Mouse (Mus musculus) heart, embryonic 10.5 days (tissue): Measurements from ENCODE around the gene Eid1. TPM values are rescaled to one million over a fixed set of nuclear protein-coding genes. Genes with fewer than 3 reads are reported as not detected.

Source experiments
- DNase-seq: peaks from one replicate; pipeline ENCODE4 v3.0.0-alpha.2; 2017; ENCODE audit warnings: low spot score
- H3K27ac ChIP-seq: fragments of 300-500 bp; sonication (generic); 2 replicates; pipeline ENCODE4 v1.5.1; 2016; ENCODE audit warnings: mild to moderate bottlenecking
- H3K27me3 ChIP-seq: fragments of 300-500 bp; sonication (generic); 2 replicates; pipeline ENCODE4 v1.6.1; 2016; ENCODE audit warnings: mild to moderate bottlenecking; ENCODE audit not compliant: poor library complexity, insufficient read depth, severe bottlenecking
- H3K36me3 ChIP-seq: fragments of 300-500 bp; sonication (generic); 2 replicates; pipeline ENCODE4 v1.6.1; 2016; ENCODE audit warnings: mild to moderate bottlenecking, moderate library complexity
- H3K4me1 ChIP-seq: fragments of 300-500 bp; sonication (generic); 2 replicates; pipeline ENCODE4 v1.6.1; 2016; ENCODE audit warnings: mild to moderate bottlenecking
- H3K4me3 ChIP-seq: fragments of 300-500 bp; sonication (generic); 2 replicates; pipeline ENCODE4 v1.5.1; 2016; ENCODE audit warnings: mild to moderate bottlenecking, moderate library complexity
- H3K9me3 ChIP-seq: fragments of 300-500 bp; sonication (generic); 2 replicates; pipeline ENCODE4 v1.6.1; 2016; ENCODE audit warnings: mild to moderate bottlenecking, moderate library complexity
- WGBS: fragments of 180-500 bp; shearing (Covaris S2); methylation state at CpG from one replicate; pipeline ENCODE4 v1.1.7; 2016; 5-methylcytosine and 5-hydroxymethylcytosine counted together
- polyA plus RNA-seq: library from polyadenylated mRNA; unstranded; fragments of >200 nt; fragmentation: Nextera tagmentation; extraction: Ambion mirVana; gene quantifications from 2 replicates; pipeline ENCODE4 v1.2.1, GENCODE M21; 2016

Gene Eid1
- polyA plus RNA-seq, 1 experiment from 2014 or later, result 142 TPM

- Histone ChIP-seq H3K27me3 (no peaks in the 10 kb centered on the region), H3K27ac (no peak overlapping the region), H3K9me3 (no peaks in the 10 kb centered on the region), H3K4me1 (peaks cover 3% of the 10 kb centered on the region), H3K4me3 (no peak overlapping the region), H3K36me3 (no peaks in the 10 kb centered on the region)
- WGBS, result 85% methylated on average over 9 of the region's 9 CpGs
- DNase-seq, result no peak
Observed at GRCm38 (mm10) chr2:125655391-125655790, 17.5 kb upstream of the Eid1 start.

GRCm38 (mm10) chr2:125659823-125660536 lies 12.9 kb upstream of the Eid1 start:
- Histone ChIP-seq H3K27ac (peak overlapping the region; percentile 64), H3K9me3 (no peaks in the 10 kb centered on the region), H3K27me3 (no peaks in the 10 kb centered on the region), H3K36me3 (no peaks in the 10 kb centered on the region), H3K4me3 (peak overlapping the region; percentile 52), H3K4me1 (peaks cover 12% of the 10 kb centered on the region)
- DNase-seq, result no peak
- 15% methylated on average over 10 of the region's 10 CpGs for WGBS

- H3K27me3 ChIP-seq, result no peaks in the 10 kb centered on the region
- no peaks in the 10 kb centered on the region for H3K36me3 ChIP-seq
- 29% methylated on average over 20 of the region's 20 CpGs for WGBS
- H3K27ac ChIP-seq, result peak overlapping the region; percentile 64
- no peak for DNase-seq
- peaks cover 12% of the 10 kb centered on the region for H3K4me1 ChIP-seq
- no peaks in the 10 kb centered on the region for H3K9me3 ChIP-seq
- H3K4me3 ChIP-seq, result peak overlapping the region; percentile 52
Observed at GRCm38 (mm10) chr2:125660537-125661130, 12.3 kb upstream of the Eid1 start.

GRCm38 (mm10) chr2:125661156-125661555 lies 11.7 kb upstream of the Eid1 start:
- Histone ChIP-seq H3K4me3 (peak overlapping the region; percentile 52), H3K36me3 (no peaks in the 10 kb centered on the region), H3K27me3 (no peaks in the 10 kb centered on the region), H3K27ac (peak overlapping the region; percentile 64), H3K4me1 (peaks cover 12% of the 10 kb centered on the region), H3K9me3 (no peaks in the 10 kb centered on the region)
- DNase-seq, result no peak
- 68% methylated on average over 4 of the region's 4 CpGs for WGBS

- no peaks in the 10 kb centered on the region for H3K27me3 ChIP-seq
- H3K9me3 ChIP-seq, result no peaks in the 10 kb centered on the region
- H3K36me3 ChIP-seq, result no peaks in the 10 kb centered on the region
- no peak overlapping the region for H3K4me3 ChIP-seq
- WGBS, result 64% methylated on average over 3 of the region's 3 CpGs
- H3K4me1 ChIP-seq, result peaks cover 19% of the 10 kb centered on the region
- no peak overlapping the region for H3K27ac ChIP-seq
- DNase-seq, result no peak
Observed at GRCm38 (mm10) chr2:125662517-125662916, 10.4 kb upstream of the Eid1 start.

- DNase-seq, result peak; percentile 38
- peaks cover 24% of the 10 kb centered on the region for H3K4me1 ChIP-seq
- H3K4me3 ChIP-seq, result no peak overlapping the region
- WGBS, result 84% methylated on average over 5 of the region's 5 CpGs
- H3K27ac ChIP-seq, result no peak overlapping the region
- no peaks in the 10 kb centered on the region for H3K27me3 ChIP-seq
- H3K36me3 ChIP-seq, result no peaks in the 10 kb centered on the region
- H3K9me3 ChIP-seq, result no peaks in the 10 kb centered on the region
Observed at GRCm38 (mm10) chr2:125665213-125665612, 7.7 kb upstream of the Eid1 start.

- Histone ChIP-seq H3K27me3 (no peaks in the 10 kb centered on the region), H3K4me1 (peaks cover 17% of the 10 kb centered on the region), H3K9me3 (no peaks in the 10 kb centered on the region), H3K4me3 (no peak overlapping the region), H3K27ac (no peak overlapping the region), H3K36me3 (no peaks in the 10 kb centered on the region)
- 79% methylated on average over 4 of the region's 4 CpGs for WGBS
- DNase-seq, result peak; percentile 56
Observed at GRCm38 (mm10) chr2:125665909-125666308, 7.0 kb upstream of the Eid1 start.

GRCm38 (mm10) chr2:125666668-125667067 lies 6.2 kb upstream of the Eid1 start:
- H3K27ac ChIP-seq, result no peak overlapping the region
- H3K36me3 ChIP-seq, result no peaks in the 10 kb centered on the region
- DNase-seq, result no peak
- peaks cover 12% of the 10 kb centered on the region; the same call in 1 of the 2 replicates for H3K4me1 ChIP-seq
- no peaks in the 10 kb centered on the region for H3K27me3 ChIP-seq
- 66% methylated on average over 4 of the region's 4 CpGs for WGBS
- no peaks in the 10 kb centered on the region for H3K9me3 ChIP-seq
- no peak overlapping the region for H3K4me3 ChIP-seq

- Histone ChIP-seq H3K27me3 (no peaks in the 10 kb centered on the region), H3K27ac (no peak overlapping the region; the same call in 1 of the 2 replicates), H3K4me3 (no peak overlapping the region), H3K36me3 (no peaks in the 10 kb centered on the region), H3K4me1 (peaks cover 12% of the 10 kb centered on the region; the same call in 1 of the 2 replicates), H3K9me3 (no peaks in the 10 kb centered on the region)
- DNase-seq, result peak; percentile 73
- 32% methylated on average over 5 of the region's 5 CpGs for WGBS
Observed at GRCm38 (mm10) chr2:125667184-125667583, 5.7 kb upstream of the Eid1 start.

- no peak for DNase-seq
- H3K27me3 ChIP-seq, result no peaks in the 10 kb centered on the region
- H3K27ac ChIP-seq, result no peak overlapping the region; the same call in 1 of the 2 replicates
- H3K9me3 ChIP-seq, result no peaks in the 10 kb centered on the region
- peaks cover 12% of the 10 kb centered on the region; the same call in 1 of the 2 replicates for H3K4me1 ChIP-seq
- H3K36me3 ChIP-seq, result no peaks in the 10 kb centered on the region
- 79% methylated on average over 7 of the region's 7 CpGs for WGBS
- no peak overlapping the region for H3K4me3 ChIP-seq
Observed at GRCm38 (mm10) chr2:125667721-125668120, 5.2 kb upstream of the Eid1 start.

GRCm38 (mm10) chr2:125670846-125671245 lies 2.0 kb upstream of the Eid1 start:
- WGBS, result 46% methylated on average over 1 of the region's 1 CpGs
- Histone ChIP-seq H3K27me3 (no peaks in the 10 kb centered on the region), H3K4me1 (peaks cover 20% of the 10 kb centered on the region; the same call in 1 of the 2 replicates), H3K4me3 (no peak overlapping the region), H3K27ac (no peak overlapping the region), H3K9me3 (no peaks in the 10 kb centered on the region), H3K36me3 (no peaks in the 10 kb centered on the region)
- peak; percentile 67 for DNase-seq

GRCm38 (mm10) chr2:125672568-125672956 lies 333 bp upstream of the Eid1 start:
- Histone ChIP-seq H3K4me3 (peak overlapping the region; percentile 80), H3K36me3 (no peaks in the 10 kb centered on the region), H3K9me3 (no peaks in the 10 kb centered on the region), H3K27ac (peak overlapping the region; percentile 96), H3K27me3 (no peaks in the 10 kb centered on the region), H3K4me1 (peaks cover 13% of the 10 kb centered on the region; the same call in 1 of the 2 replicates)
- no peak for DNase-seq
- 31% methylated on average over 8 of the region's 20 CpGs for WGBS

GRCm38 (mm10) chr2:125681811-125682210 lies 8.9 kb downstream of the Eid1 start:
- H3K4me1 ChIP-seq, result peaks cover 21% of the 10 kb centered on the region; the same call in 1 of the 2 replicates
- no peak overlapping the region for H3K4me3 ChIP-seq
- no peaks in the 10 kb centered on the region for H3K27me3 ChIP-seq
- DNase-seq, result no peak
- WGBS, result 72% methylated on average over 9 of the region's 9 CpGs
- H3K27ac ChIP-seq, result no peak overlapping the region
- H3K36me3 ChIP-seq, result no peaks in the 10 kb centered on the region
- no peaks in the 10 kb centered on the region for H3K9me3 ChIP-seq
